Mouse (Mus musculus) neural tube, embryonic 10.5 days (tissue): ENCODE results near the gene Prss47.

ENCODE experiments used
- DNase-seq: peaks from one replicate; pipeline ENCODE4 v3.0.0-alpha.2; 2017; ENCODE audit warnings: low spot score; ENCODE audit errors: extremely low spot score

Prss47 gene

DNA sequence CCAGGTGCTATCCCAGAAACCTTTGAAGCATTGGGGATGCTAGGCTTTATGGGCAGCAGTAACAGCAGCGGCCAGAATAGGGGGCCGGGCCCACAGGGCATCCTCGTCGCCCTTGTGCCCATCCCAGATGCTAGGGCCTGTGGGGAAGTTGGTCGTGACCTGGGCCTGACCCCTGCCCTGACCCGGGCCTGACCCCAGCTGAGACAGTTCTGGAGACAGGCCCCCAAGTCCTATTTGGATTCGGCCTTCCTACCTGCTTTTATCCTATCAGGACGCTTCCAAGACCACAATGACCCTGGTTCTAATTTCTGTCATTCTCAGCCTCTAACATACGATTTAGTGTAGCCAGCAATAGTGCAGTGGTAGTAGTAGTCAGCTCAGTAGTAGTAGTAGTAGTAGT, at the start of gene Prss47:
Gene Prss47 (minus strand): TSS at position 101 of the 400 bp plus-strand sequence.
- DNase-seq, result no peak

GRCm38 (mm10) chr13:65101232-65101631, 48.7 kb upstream of the Prss47 start:
- no peak for DNase-seq

GRCm38 (mm10) chr13:65100678-65101077, 48.1 kb upstream of the Prss47 start:
- no peak for DNase-seq

DNA sequence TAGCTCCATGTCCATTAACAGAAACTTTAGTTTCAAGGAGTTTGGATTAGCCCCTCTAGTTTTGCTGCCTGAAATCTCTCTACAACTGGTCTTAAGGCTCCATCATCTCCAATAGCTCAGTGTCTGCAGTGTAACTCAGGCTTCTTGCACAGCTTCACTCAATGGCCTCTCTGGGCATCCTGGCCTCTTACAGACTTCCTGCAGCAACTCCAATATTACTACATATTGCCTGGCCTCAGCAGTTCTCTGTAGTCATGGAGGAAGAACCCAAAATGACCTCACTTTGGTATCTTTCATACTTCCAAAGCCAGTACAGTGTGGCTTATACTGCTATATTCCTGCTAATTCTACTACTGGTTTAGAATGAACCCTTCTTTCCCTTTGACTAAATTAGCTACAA, 44.5 kb upstream of the Prss47 start:
- no peak for DNase-seq

DNA sequence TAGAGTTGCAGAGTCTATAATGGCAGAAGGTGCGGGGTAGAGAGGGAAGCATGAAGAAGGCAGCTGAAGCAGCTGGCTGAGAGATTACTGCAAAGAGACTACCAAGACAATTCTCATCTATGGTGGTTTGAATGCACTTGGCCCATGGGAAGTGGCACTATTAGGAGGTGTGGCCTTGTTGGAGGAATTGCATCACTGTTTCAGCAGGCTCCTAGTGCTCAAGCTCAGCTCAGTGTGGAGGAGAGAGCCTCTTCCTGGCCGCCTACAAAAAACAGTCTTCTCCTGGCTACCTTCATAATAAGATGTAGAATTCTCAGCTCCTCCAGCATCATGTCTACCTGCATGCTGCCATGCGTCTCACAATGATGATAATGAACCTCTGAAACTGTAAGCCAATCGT, 43.4 kb upstream of the Prss47 start:
- no peak for DNase-seq

- no peak for DNase-seq
These were observed 17.4 kb upstream of the Prss47 start for GRCm38 (mm10) chr13:65069969-65070368.

DNA sequence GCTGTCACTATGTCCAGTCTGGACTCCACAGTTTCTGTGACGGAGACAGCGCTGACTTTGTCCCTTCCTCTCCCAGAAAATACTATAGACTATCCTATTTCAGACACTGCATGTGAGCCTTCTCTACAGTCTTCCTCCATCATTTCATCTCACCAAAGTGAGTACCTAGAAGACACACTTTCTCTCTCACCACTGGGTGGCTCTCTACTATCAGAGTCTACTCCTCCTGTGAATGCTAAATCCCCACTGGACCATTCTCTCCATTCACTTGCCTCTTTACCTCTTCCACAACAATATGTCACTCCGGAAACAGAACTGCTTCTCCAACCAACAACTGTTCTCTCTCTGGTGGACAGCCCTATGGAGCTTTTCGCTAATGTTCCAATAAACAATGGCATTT, 17.5 kb downstream of the Prss47 start:
- no peak for DNase-seq

DNA sequence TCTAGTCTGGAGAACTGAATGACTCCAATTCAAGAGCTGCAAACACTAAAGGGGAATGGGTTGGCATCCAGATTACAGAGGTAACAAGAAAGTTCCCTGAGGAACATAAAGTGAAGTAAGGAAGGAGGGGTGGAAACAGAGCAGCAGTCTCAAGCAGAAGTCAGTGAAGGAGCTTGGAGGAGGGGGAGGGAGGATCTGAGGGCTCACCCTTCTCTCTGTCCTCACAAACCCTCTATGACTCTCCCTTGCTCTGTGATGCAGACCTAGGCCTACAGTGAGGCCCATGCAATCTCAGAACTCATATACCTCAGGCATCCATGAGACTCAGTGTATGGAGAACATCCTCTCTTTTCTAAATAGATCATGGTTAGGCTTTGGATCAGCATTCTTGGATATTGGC, 19.8 kb downstream of the Prss47 start, which contains the start of gene Spata31d1c:
Gene Spata31d1c (plus strand): TSS at position 301 of the 400 bp plus-strand sequence.
- DNase-seq, result no peak

DNA sequence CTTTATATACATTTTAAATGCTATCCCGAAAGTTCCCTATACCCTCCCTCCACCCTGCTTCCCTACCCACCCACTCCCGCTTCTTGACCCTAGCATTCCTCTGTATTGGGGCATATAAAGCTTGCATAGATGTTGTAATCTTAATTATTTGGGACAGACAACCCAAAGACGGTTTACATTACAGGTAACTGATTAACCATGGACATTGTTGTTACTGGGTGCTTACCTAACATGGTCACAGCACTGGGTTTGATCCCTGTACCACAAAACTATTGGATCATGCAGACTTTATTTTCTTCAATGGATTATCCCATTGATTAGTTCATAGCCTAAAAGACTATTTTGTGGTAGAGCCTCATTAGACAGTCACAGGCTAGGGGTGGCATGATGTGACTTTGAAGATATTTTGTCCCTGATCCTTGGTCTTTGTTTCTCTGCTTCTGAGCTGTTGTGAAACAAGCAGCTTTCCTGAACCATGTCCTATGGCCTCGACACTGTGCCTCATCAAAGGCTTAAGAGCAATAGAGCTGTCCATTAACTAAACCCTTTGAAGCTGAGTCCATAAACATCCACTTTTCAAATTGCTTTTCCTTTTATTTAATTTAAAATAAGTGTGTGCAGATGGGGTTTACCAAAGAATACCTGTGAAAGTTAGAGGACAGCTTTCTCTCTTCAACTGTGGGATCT, 41.4 kb downstream of the Prss47 start:
- no peak for DNase-seq

- no peak for DNase-seq
These were observed 44.6 kb downstream of the Prss47 start for GRCm38 (mm10) chr13:65007971-65008370.

GRCm38 (mm10) chr13:65006760-65007159, 45.8 kb downstream of the Prss47 start:
- DNase-seq, result no peak

- DNase-seq, result no peak
These were observed 47.1 kb downstream of the Prss47 start for GRCm38 (mm10) chr13:65005414-65005813.
